Mouse (Mus musculus): ENCODE data around the gene Macrod2.
A peak's percentile ranks its signal among the peaks of the same experiment; 100 is the strongest.

Gene Macrod2

GRCm38 (mm10) chr2:142401359-142401758 is 2006.2 kb downstream of the Macrod2 start:
- DNase-seq, result peak; percentile 30

- no peak for DNase-seq
These were observed 2008.3 kb downstream of the Macrod2 start for GRCm38 (mm10) chr2:142403394-142403793.

- DNase-seq, result no peak
These were observed 2009.2 kb downstream of the Macrod2 start for GRCm38 (mm10) chr2:142404321-142404720.

GRCm38 (mm10) chr2:142407341-142407740 is 2012.2 kb downstream of the Macrod2 start:
- no peak for DNase-seq

- DNase-seq, result no peak
These were observed 2015.0 kb downstream of the Macrod2 start for GRCm38 (mm10) chr2:142410124-142410523.

GRCm38 (mm10) chr2:142433126-142433525 is 2038.0 kb downstream of the Macrod2 start:
- no peak for DNase-seq

GRCm38 (mm10) chr2:142434731-142435130 is 2039.6 kb downstream of the Macrod2 start:
- DNase-seq, result no peak

- DNase-seq, result peak; percentile 96
These were observed 2042.7 kb downstream of the Macrod2 start for GRCm38 (mm10) chr2:142437606-142438461.

All from cerebellum, adult 9-10 months (tissue).